Mouse (Mus musculus): ENCODE results near the gene Gp2. TPM values are rescaled to one million over a fixed set of nuclear protein-coding genes. Genes with fewer than 3 reads are reported as not detected.
A peak's percentile ranks its signal among the peaks of the same experiment; 100 is the strongest.

The Gp2 gene
- not detected in 2 replicates for polyA plus RNA-seq (2016; fragmentation: Nextera tagmentation; extraction: Ambion mirVana)

- Histone ChIP-seq H3K4me3 (no peak within 1 kb of the TSS), H3K4me1 (replicated peaks) (peaks cover 10% of the 10 kb centered on the region), H3K27me3 (ENCODE audit: insufficient read depth, poor library complexity, severe bottlenecking) (no peaks in the 10 kb centered on the region), H3K36me3 (no peaks in the 10 kb centered on the region), H3K27ac (no peak within 1 kb of the TSS), H3K9me3 (no peaks in the 10 kb centered on the region)
- DNase-seq (ENCODE audit: low spot score) = no peak
- WGBS = 93% methylated on average over 6 of the region's 6 CpGs
Measured at GRCm38 (mm10) chr7:119459185-119459584, at the start of gene Gp2. Gene Gp2 (minus strand): TSS chr7:119459285.

DNA sequence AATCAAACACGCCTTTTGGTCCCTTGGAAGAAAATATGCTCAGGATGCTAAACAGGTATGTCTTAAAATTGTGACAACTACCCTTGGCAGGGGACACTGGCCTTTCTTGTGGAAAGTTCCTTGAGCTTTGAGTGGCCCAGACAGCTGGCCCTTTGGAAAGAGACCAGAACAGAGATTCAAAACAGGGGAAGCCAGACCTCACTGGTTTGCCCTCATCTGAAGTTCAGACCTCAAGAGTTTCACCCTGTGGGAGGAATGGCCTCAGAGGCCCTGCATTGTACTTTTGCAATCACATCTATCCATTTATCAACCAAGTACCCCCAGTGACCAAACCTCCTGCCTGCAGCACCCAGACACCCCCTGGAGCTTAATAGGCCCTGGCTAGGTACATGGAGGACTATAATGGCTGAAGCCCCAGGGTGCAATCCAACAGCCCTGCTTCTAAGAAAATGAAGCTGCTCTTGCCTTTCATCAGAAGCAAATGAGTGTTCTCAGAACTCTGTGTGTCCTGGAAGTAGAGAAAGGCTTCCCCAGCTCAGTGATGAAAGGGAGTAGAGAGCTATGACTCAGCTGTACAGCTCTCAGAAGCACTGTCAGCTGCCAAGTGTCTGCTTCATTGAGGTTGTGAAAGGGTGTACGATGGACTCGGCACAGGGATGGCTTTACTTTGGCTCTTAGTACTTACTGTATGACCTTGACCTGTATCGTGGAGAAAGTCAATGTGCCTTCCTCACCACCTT, 31.1 kb upstream of the Gp2 start:
- WGBS = 84% methylated on average over 4 of the region's 4 CpGs
- H3K4me1 ChIP-seq (replicated peaks) = no peaks in the 10 kb centered on the region
- no peaks in the 10 kb centered on the region for H3K27me3 ChIP-seq (ENCODE audit: insufficient read depth, poor library complexity, severe bottlenecking)
- DNase-seq (ENCODE audit: low spot score) = no peak
- H3K9me3 ChIP-seq = no peaks in the 10 kb centered on the region
- H3K4me3 ChIP-seq = no peak overlapping the region
- no peak overlapping the region for H3K27ac ChIP-seq
- H3K36me3 ChIP-seq = no peaks in the 10 kb centered on the region

- DNase-seq (ENCODE audit: low spot score) = no peak
- Histone ChIP-seq H3K4me1 (replicated peaks) (no peaks in the 10 kb centered on the region), H3K27ac (no peak overlapping the region), H3K9me3 (no peaks in the 10 kb centered on the region), H3K36me3 (no peaks in the 10 kb centered on the region), H3K27me3 (ENCODE audit: insufficient read depth, poor library complexity, severe bottlenecking) (no peaks in the 10 kb centered on the region), H3K4me3 (no peak overlapping the region)
- WGBS = 90% methylated on average over 5 of the region's 5 CpGs
Measured at GRCm38 (mm10) chr7:119486683-119487082, 27.6 kb upstream of the Gp2 start.

GRCm38 (mm10) chr7:119484154-119484553, 25.1 kb upstream of the Gp2 start:
- WGBS = 88% methylated on average over 4 of the region's 4 CpGs
- no peaks in the 10 kb centered on the region for H3K9me3 ChIP-seq
- no peak overlapping the region for H3K4me3 ChIP-seq
- no peaks in the 10 kb centered on the region for H3K27me3 ChIP-seq (ENCODE audit: insufficient read depth, poor library complexity, severe bottlenecking)
- H3K27ac ChIP-seq = no peak overlapping the region
- H3K4me1 ChIP-seq (replicated peaks) = no peaks in the 10 kb centered on the region
- DNase-seq (ENCODE audit: low spot score) = no peak
- no peaks in the 10 kb centered on the region for H3K36me3 ChIP-seq

DNA sequence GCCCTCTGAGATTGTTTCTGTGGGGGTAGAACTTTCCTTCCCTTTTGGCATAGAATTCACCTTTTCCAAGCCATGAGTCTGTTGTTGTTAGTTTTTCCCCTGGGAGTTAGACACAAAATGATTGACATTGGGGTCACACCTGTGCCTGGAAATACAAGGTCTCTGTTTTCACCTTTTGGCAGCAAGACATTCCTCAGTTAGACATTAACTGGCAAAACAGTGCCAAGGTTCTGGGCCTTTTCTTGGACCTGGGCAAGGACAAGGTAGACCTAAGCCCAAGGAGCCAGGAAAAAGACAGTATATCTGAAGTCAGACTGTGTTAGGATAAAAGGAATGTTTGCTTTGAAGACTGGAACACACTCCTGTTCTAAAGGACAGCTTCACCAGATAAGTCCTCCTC, 20.2 kb upstream of the Gp2 start, which contains the start of gene Umod:
Gene Umod, minus strand, starts transcription at position 27 of the 400 bp plus-strand sequence.
- H3K27ac ChIP-seq = no peak within 1 kb of the TSS
- H3K9me3 ChIP-seq = no peaks in the 10 kb centered on the region
- H3K4me3 ChIP-seq = no peak within 1 kb of the TSS
- H3K27me3 ChIP-seq (ENCODE audit: insufficient read depth, poor library complexity, severe bottlenecking) = no peaks in the 10 kb centered on the region
- DNase-seq (ENCODE audit: low spot score) = no peak
- H3K36me3 ChIP-seq = no peaks in the 10 kb centered on the region
- no peaks in the 10 kb centered on the region for H3K4me1 ChIP-seq (replicated peaks)

DNA sequence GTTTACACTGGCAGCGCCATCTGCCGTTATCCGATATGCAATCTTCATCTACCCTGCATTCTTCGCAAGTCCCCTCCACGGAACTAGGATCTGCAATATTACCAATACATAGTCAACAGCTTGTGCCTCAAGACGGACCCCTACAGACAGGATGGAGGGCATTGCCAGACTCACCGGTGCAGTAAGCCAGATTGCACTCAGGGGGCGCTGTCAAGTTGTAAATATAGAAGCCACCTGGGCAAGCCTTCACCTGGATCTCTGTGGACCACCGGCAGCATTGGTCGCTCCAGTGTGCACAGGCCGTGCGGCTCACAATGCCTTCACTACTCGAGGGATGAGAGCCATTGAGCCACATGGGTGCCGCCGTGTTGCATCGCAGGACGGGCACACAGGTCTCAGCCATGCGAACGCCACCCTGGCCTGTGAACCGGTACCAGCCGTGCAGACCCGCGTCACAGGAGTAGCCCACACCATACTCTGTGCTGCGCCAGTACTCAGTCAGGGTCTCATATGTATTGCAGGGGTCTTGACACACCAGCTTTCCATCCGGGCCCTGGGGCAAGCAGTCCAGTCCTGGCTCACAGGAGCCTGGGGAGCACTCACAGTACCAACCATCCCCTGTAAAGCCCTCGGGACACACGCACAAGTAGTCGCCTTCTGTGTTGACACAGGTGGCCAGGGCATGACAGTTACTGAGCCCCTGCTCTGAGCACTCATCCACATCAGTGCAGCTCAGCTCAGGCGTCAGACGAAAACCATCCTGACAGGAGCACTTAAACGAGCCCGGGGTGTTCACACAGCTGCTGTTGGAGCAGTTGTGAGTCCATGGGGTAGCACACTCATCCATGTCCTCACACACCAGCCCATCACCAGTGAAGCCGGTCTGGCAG, 17.7 kb upstream of the Gp2 start:
- Histone ChIP-seq H3K4me1 (replicated peaks) (no peaks in the 10 kb centered on the region), H3K9me3 (no peaks in the 10 kb centered on the region), H3K4me3 (no peak overlapping the region), H3K36me3 (no peaks in the 10 kb centered on the region), H3K27ac (no peak overlapping the region), H3K27me3 (ENCODE audit: insufficient read depth, poor library complexity, severe bottlenecking) (no peaks in the 10 kb centered on the region)
- 77% methylated on average over 33 of the region's 33 CpGs for WGBS
- no peak for DNase-seq (ENCODE audit: low spot score)

DNA sequence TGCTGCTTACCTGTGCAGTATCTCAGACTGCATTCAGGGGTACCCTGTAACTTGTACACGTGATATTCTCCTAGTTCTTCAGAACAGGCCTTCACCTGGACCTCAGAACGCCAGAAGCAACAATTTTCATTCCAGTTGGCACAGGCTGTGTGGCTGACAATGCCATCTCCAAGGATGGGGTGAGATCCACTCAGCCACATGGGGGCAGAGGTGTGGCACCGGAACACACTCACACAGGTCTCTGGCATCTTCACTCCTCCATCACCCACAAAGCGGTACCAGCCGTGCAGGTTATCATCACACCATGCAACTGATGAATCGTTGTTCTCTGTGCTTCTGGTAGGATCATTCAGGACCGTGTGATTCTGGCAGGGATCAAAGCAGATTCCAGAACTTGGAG, 4.9 kb downstream of the Gp2 start:
- Histone ChIP-seq H3K27me3 (ENCODE audit: insufficient read depth, poor library complexity, severe bottlenecking) (no peaks in the 10 kb centered on the region), H3K9me3 (no peaks in the 10 kb centered on the region), H3K4me3 (no peak overlapping the region), H3K4me1 (replicated peaks) (no peaks in the 10 kb centered on the region), H3K27ac (no peak overlapping the region), H3K36me3 (no peaks in the 10 kb centered on the region)
- no peak for DNase-seq (ENCODE audit: low spot score)
- WGBS = 87% methylated on average over 7 of the region's 7 CpGs

GRCm38 (mm10) chr7:119443849-119444248, 15.2 kb downstream of the Gp2 start:
- Histone ChIP-seq H3K27ac (no peak overlapping the region), H3K36me3 (no peaks in the 10 kb centered on the region), H3K4me1 (replicated peaks) (no peaks in the 10 kb centered on the region), H3K27me3 (ENCODE audit: insufficient read depth, poor library complexity, severe bottlenecking) (no peaks in the 10 kb centered on the region), H3K4me3 (no peak overlapping the region), H3K9me3 (no peaks in the 10 kb centered on the region)
- 71% methylated on average over 4 of the region's 4 CpGs for WGBS
- DNase-seq (ENCODE audit: low spot score) = no peak

DNA sequence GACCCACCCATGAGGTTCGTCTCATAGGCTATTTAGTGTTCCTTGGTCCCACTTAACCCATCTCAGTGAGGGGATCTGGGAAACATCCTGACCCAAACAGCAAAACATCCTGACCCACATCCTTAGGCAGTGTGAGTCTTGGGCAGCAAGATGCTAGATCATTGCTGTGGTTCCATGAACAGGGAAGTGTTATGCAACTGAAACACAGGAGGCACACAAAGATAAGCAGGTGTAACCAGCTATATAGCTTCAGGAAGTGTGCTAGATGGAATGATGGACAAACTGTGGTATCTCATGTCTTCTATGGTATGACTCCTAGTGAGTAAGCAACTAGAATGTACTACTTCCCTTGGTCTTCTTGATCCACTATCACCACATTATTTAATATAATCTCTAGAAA, 17.1 kb downstream of the Gp2 start:
- no peaks in the 10 kb centered on the region for H3K4me1 ChIP-seq (replicated peaks)
- no peak for DNase-seq (ENCODE audit: low spot score)
- H3K27ac ChIP-seq = no peak overlapping the region
- no peaks in the 10 kb centered on the region for H3K9me3 ChIP-seq
- H3K36me3 ChIP-seq = no peaks in the 10 kb centered on the region
- 93% methylated on average over 1 of the region's 1 CpGs for WGBS
- H3K27me3 ChIP-seq (ENCODE audit: insufficient read depth, poor library complexity, severe bottlenecking) = no peaks in the 10 kb centered on the region
- H3K4me3 ChIP-seq = no peak overlapping the region

- Histone ChIP-seq H3K4me3 (no peak overlapping the region), H3K4me1 (replicated peaks) (no peaks in the 10 kb centered on the region), H3K36me3 (no peaks in the 10 kb centered on the region), H3K27ac (no peak overlapping the region), H3K9me3 (no peaks in the 10 kb centered on the region), H3K27me3 (ENCODE audit: insufficient read depth, poor library complexity, severe bottlenecking) (no peaks in the 10 kb centered on the region)
- WGBS = 17% methylated on average over 6 of the region's 6 CpGs
- DNase-seq (ENCODE audit: low spot score) = peak; percentile 61
Measured at GRCm38 (mm10) chr7:119427180-119427616, 31.9 kb downstream of the Gp2 start.

DNA sequence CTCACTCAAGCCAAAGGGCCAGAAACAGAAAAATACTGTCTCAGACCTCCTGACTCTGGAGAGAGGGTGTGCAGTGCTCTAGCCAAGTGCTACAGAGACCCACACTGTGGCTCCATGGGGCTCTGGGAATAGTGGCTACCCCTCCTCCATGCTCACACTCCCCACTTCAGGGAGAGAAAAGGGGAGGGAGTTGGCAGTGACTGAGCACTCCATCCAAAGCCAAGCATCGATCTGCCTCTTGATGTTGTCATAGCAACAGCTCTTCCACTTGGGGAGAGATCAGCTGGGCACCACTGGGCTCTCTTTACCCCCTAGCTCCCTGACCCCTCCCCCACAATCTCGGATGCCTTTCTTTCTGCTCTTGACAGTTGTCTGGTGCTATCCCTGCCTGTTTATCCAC, 38.4 kb downstream of the Gp2 start:
- Histone ChIP-seq H3K4me1 (replicated peaks) (peaks cover 13% of the 10 kb centered on the region), H3K27me3 (ENCODE audit: insufficient read depth, poor library complexity, severe bottlenecking) (no peaks in the 10 kb centered on the region), H3K9me3 (no peaks in the 10 kb centered on the region), H3K27ac (peak overlapping the region; percentile 71), H3K4me3 (no peak overlapping the region), H3K36me3 (no peaks in the 10 kb centered on the region)
- DNase-seq (ENCODE audit: low spot score) = peak; percentile 35
- whole genome bisulfite sequencing = 8% methylated on average over 2 of the region's 2 CpGs

GRCm38 (mm10) chr7:119418523-119418922, 40.6 kb downstream of the Gp2 start:
- Histone ChIP-seq H3K27ac (no peak overlapping the region), H3K27me3 (ENCODE audit: insufficient read depth, poor library complexity, severe bottlenecking) (no peaks in the 10 kb centered on the region), H3K36me3 (no peaks in the 10 kb centered on the region), H3K9me3 (no peaks in the 10 kb centered on the region), H3K4me3 (no peak overlapping the region), H3K4me1 (replicated peaks) (peaks cover 13% of the 10 kb centered on the region)
- no peak for DNase-seq (ENCODE audit: low spot score)
- WGBS = 76% methylated on average over 1 of the region's 1 CpGs

DNA sequence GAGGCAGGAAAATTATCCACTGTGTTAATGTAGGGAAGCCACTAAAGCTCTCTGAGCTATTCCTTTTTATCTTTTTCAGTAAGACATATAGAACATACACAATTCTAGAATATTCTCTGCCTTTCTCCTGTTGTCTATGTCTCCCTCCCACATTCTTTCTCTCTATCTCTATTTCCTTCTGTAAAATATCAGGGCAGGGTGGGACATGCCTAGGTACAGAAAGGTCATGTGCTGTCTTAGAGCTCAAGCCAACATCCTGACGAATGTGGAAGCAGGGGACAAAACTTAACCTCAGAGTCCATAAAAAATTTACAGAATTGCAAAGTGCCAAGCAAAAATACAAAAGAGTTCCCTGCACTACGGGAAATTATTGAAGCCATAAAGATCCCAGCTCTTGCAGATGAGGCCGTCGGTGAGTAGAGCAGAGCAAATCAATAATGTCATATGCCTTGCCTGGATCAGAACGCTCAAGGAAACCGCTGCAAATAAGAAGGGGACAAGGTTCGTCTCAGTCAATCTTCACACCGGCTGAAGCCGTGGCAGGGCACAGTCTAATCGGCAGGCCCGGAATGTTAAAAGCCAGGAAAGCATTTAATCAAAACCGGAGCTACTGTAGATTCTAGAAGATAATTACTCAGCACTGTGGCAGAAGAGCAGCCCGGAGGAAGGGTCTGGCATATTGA, 64.9 kb downstream of the Gp2 start:
- DNase-seq (ENCODE audit: low spot score) = no peak
- H3K9me3 ChIP-seq = no peaks in the 10 kb centered on the region
- H3K36me3 ChIP-seq = no peaks in the 10 kb centered on the region
- WGBS = 90% methylated on average over 13 of the region's 13 CpGs
- H3K4me3 ChIP-seq = no peak overlapping the region
- no peak overlapping the region for H3K27ac ChIP-seq
- H3K4me1 ChIP-seq (replicated peaks) = no peaks in the 10 kb centered on the region
- no peaks in the 10 kb centered on the region for H3K27me3 ChIP-seq (ENCODE audit: insufficient read depth, poor library complexity, severe bottlenecking)

Measured in hindbrain, embryonic 10.5 days (tissue).